Mouse (Mus musculus) liver, embryonic 12.5 days (tissue): ENCODE data around the gene Ccr1l1. TPM values are rescaled to one million over a fixed set of nuclear protein-coding genes. Genes with fewer than 3 reads are reported as not detected.

Experiments
- ATAC-seq: fragments of 200-750 bp; cut with Nextera tagmentation; 2 replicates; pipeline ENCODE4 v1.8.0; 2017; ENCODE audit warnings: moderate number of reproducible peaks, mild to moderate bottlenecking, moderate library complexity
- H3K27ac ChIP-seq: fragments of 300-500 bp; sonication (generic); 2 replicates; pipeline ENCODE4 v1.5.1; 2016; ENCODE audit warnings: mild to moderate bottlenecking
- H3K27me3 ChIP-seq: fragments of 300-500 bp; sonication (generic); replicated peaks from 2 replicates; pipeline ENCODE4 v1.6.1; 2016; ENCODE audit warnings: mild to moderate bottlenecking, moderate library complexity
- H3K36me3 ChIP-seq: fragments of 300-500 bp; sonication (generic); 2 replicates; pipeline ENCODE4 v1.6.1; 2016; ENCODE audit warnings: mild to moderate bottlenecking, moderate library complexity
- H3K4me1 ChIP-seq: fragments of 300-500 bp; sonication (generic); 2 replicates; pipeline ENCODE4 v1.6.1; 2016
- H3K4me2 ChIP-seq: fragments of 300-500 bp; sonication (generic); 2 replicates; pipeline ENCODE4 v1.6.1; 2016; ENCODE audit warnings: mild to moderate bottlenecking, moderate library complexity
- H3K4me3 ChIP-seq: fragments of 300-500 bp; sonication (generic); 2 replicates; pipeline ENCODE4 v1.5.1; 2016; ENCODE audit warnings: mild to moderate bottlenecking, moderate library complexity
- H3K9ac ChIP-seq: fragments of 300-500 bp; sonication (generic); 2 replicates; pipeline ENCODE4 v1.6.1; 2016; ENCODE audit warnings: mild to moderate bottlenecking, moderate library complexity
- H3K9me3 ChIP-seq: fragments of 300-500 bp; sonication (generic); replicated peaks from 2 replicates; pipeline ENCODE4 v1.6.1; 2016; ENCODE audit warnings: mild to moderate bottlenecking, moderate library complexity
- WGBS: fragments of 180-500 bp; shearing (Covaris S2); methylation state at CpG from one replicate; pipeline ENCODE4 v1.1.7; 2016; ENCODE audit not compliant: insufficient replicate concordance; 5-methylcytosine and 5-hydroxymethylcytosine counted together
- polyA plus RNA-seq: library from polyadenylated mRNA; unstranded; fragments of >200 nt; fragmentation: Nextera tagmentation; extraction: Ambion mirVana; gene quantifications from 2 replicates; pipeline ENCODE4 v1.2.1, GENCODE M21; 2016

Gene Ccr1l1
- not detected in 2 replicates for polyA plus RNA-seq

GRCm38 (mm10) chr9:123978308-123978707, at the start of gene Ccr1l1:
TSS of gene Ccr1l1 (minus strand) at chr9:123978408.
- ATAC-seq = no peak
- Histone ChIP-seq H3K4me2 (no peak within 1 kb of the TSS), H3K9ac (no peak within 1 kb of the TSS), H3K36me3 (no peaks in the 10 kb centered on the region), H3K27me3 (no peaks in the 10 kb centered on the region), H3K9me3 (no peaks in the 10 kb centered on the region), H3K4me3 (no peak within 1 kb of the TSS), H3K4me1 (peaks cover 22% of the 10 kb centered on the region), H3K27ac (no peak within 1 kb of the TSS)
- 77% methylated on average over 1 of the region's 1 CpGs for WGBS

- peaks cover 3% of the 10 kb centered on the region; the same call in 1 of the 2 replicates for H3K27me3 ChIP-seq
- no peaks in the 10 kb centered on the region for H3K4me1 ChIP-seq
- no peak for ATAC-seq
- H3K4me3 ChIP-seq = no peak within 1 kb of the TSS
- 70% methylated on average over 1 of the region's 1 CpGs for WGBS
- no peaks in the 10 kb centered on the region for H3K9me3 ChIP-seq
- H3K9ac ChIP-seq = no peak within 1 kb of the TSS
- no peaks in the 10 kb centered on the region for H3K36me3 ChIP-seq
- no peak within 1 kb of the TSS for H3K4me2 ChIP-seq
- no peak within 1 kb of the TSS for H3K27ac ChIP-seq
Measured at GRCm38 (mm10) chr9:124021672-124022071, 43.5 kb upstream of the Ccr1l1 start, which contains the start of gene Ccr3. TSS of gene Ccr3 (plus strand) at chr9:124021972.

GRCm38 (mm10) chr9:124019887-124020286, 41.7 kb upstream of the Ccr1l1 start:
- Histone ChIP-seq H3K36me3 (no peaks in the 10 kb centered on the region), H3K4me3 (no peak overlapping the region), H3K4me2 (no peak overlapping the region), H3K27me3 (peaks cover 3% of the 10 kb centered on the region; the same call in 1 of the 2 replicates), H3K27ac (no peak overlapping the region), H3K9me3 (no peaks in the 10 kb centered on the region), H3K9ac (no peak overlapping the region), H3K4me1 (peaks cover 9% of the 10 kb centered on the region)
- no peak for ATAC-seq
- WGBS = 68% methylated on average over 3 of the region's 3 CpGs

GRCm38 (mm10) chr9:124016048-124016447, 37.8 kb upstream of the Ccr1l1 start:
- WGBS = 19% methylated on average over 2 of the region's 2 CpGs
- Histone ChIP-seq H3K4me3 (no peak overlapping the region), H3K36me3 (no peaks in the 10 kb centered on the region), H3K9ac (no peak overlapping the region), H3K4me1 (peaks cover 9% of the 10 kb centered on the region), H3K9me3 (no peaks in the 10 kb centered on the region), H3K27me3 (peaks cover 13% of the 10 kb centered on the region; the same call in 1 of the 2 replicates), H3K27ac (no peak overlapping the region), H3K4me2 (no peak overlapping the region)
- ATAC-seq = peak; percentile 60

GRCm38 (mm10) chr9:124014985-124015652, 36.9 kb upstream of the Ccr1l1 start:
- no peaks in the 10 kb centered on the region for H3K9me3 ChIP-seq
- WGBS = 55% methylated on average over 2 of the region's 2 CpGs
- no peaks in the 10 kb centered on the region for H3K36me3 ChIP-seq
- H3K4me3 ChIP-seq = no peak overlapping the region
- H3K9ac ChIP-seq = no peak overlapping the region
- ATAC-seq = peak; percentile 52; the same call in 1 of the 2 replicates
- peaks cover 13% of the 10 kb centered on the region; the same call in 1 of the 2 replicates for H3K27me3 ChIP-seq
- peaks cover 9% of the 10 kb centered on the region for H3K4me1 ChIP-seq
- H3K4me2 ChIP-seq = no peak overlapping the region
- H3K27ac ChIP-seq = no peak overlapping the region

GRCm38 (mm10) chr9:124013270-124013669, 35.1 kb upstream of the Ccr1l1 start:
- no peak for ATAC-seq
- H3K9me3 ChIP-seq = no peaks in the 10 kb centered on the region
- 52% methylated on average over 3 of the region's 3 CpGs for WGBS

GRCm38 (mm10) chr9:124012691-124013090, 34.5 kb upstream of the Ccr1l1 start:
- Histone ChIP-seq H3K4me1 (peaks cover 9% of the 10 kb centered on the region), H3K27ac (no peak overlapping the region), H3K4me2 (no peak overlapping the region), H3K9ac (no peak overlapping the region), H3K4me3 (no peak overlapping the region), H3K9me3 (no peaks in the 10 kb centered on the region), H3K36me3 (no peaks in the 10 kb centered on the region), H3K27me3 (peaks cover 10% of the 10 kb centered on the region; the same call in 1 of the 2 replicates)
- no peak for ATAC-seq
- 49% methylated on average over 2 of the region's 2 CpGs for WGBS

More at GRCm38 (mm10) chr9:124013270-124013669, 35.1 kb upstream of the Ccr1l1 start:
- Histone ChIP-seq H3K36me3 (no peaks in the 10 kb centered on the region), H3K9ac (no peak overlapping the region), H3K27ac (no peak overlapping the region), H3K4me3 (no peak overlapping the region), H3K4me2 (no peak overlapping the region), H3K27me3 (peaks cover 10% of the 10 kb centered on the region; the same call in 1 of the 2 replicates), H3K4me1 (peaks cover 9% of the 10 kb centered on the region)

GRCm38 (mm10) chr9:123999784-124000183, 21.6 kb upstream of the Ccr1l1 start:
- H3K36me3 ChIP-seq = no peaks in the 10 kb centered on the region
- H3K9ac ChIP-seq = no peak overlapping the region
- H3K4me3 ChIP-seq = no peak overlapping the region
- no peaks in the 10 kb centered on the region for H3K9me3 ChIP-seq
- no peak overlapping the region for H3K27ac ChIP-seq
- no peaks in the 10 kb centered on the region for H3K27me3 ChIP-seq
- WGBS = 62% methylated on average over 2 of the region's 2 CpGs
- no peak overlapping the region for H3K4me2 ChIP-seq
- peaks cover 20% of the 10 kb centered on the region for H3K4me1 ChIP-seq
- no peak for ATAC-seq

GRCm38 (mm10) chr9:123997719-123998118, 19.5 kb upstream of the Ccr1l1 start:
- no peak overlapping the region for H3K4me2 ChIP-seq
- H3K27ac ChIP-seq = 0 out of 2 replicates have a peak overlapping the region, but pooled peaks have one; percentile 14
- no peak overlapping the region for H3K4me3 ChIP-seq
- H3K27me3 ChIP-seq = no peaks in the 10 kb centered on the region
- no peaks in the 10 kb centered on the region for H3K9me3 ChIP-seq
- peaks cover 20% of the 10 kb centered on the region for H3K4me1 ChIP-seq
- no peak overlapping the region for H3K9ac ChIP-seq
- 24% methylated on average over 3 of the region's 3 CpGs for WGBS
- 0 out of 2 replicates have a peak, but pooled peaks have one; percentile 49 for ATAC-seq
- no peaks in the 10 kb centered on the region for H3K36me3 ChIP-seq

- Histone ChIP-seq H3K4me2 (0 out of 2 replicates have a peak overlapping the region, but pooled peaks have one; percentile 6), H3K9ac (no peak overlapping the region), H3K9me3 (no peaks in the 10 kb centered on the region), H3K4me3 (no peak overlapping the region), H3K27me3 (no peaks in the 10 kb centered on the region), H3K4me1 (peaks cover 34% of the 10 kb centered on the region), H3K27ac (no peak overlapping the region), H3K36me3 (no peaks in the 10 kb centered on the region)
- peak; percentile 51; the same call in 1 of the 2 replicates for ATAC-seq
- WGBS = 7% methylated on average over 1 of the region's 1 CpGs
Measured at GRCm38 (mm10) chr9:123991312-123991906, 13.2 kb upstream of the Ccr1l1 start.

GRCm38 (mm10) chr9:123989671-123990070, 11.5 kb upstream of the Ccr1l1 start:
- Histone ChIP-seq H3K4me2 (no peak overlapping the region), H3K27me3 (no peaks in the 10 kb centered on the region), H3K27ac (peak overlapping the region; percentile 11; the same call in 1 of the 2 replicates), H3K9me3 (no peaks in the 10 kb centered on the region), H3K4me3 (no peak overlapping the region), H3K36me3 (no peaks in the 10 kb centered on the region), H3K4me1 (peaks cover 44% of the 10 kb centered on the region), H3K9ac (no peak overlapping the region)
- no peak for ATAC-seq
- 40% methylated on average over 3 of the region's 3 CpGs for WGBS

GRCm38 (mm10) chr9:123986217-123986616, 8.0 kb upstream of the Ccr1l1 start:
- H3K4me3 ChIP-seq = no peak overlapping the region
- peak; percentile 66 for ATAC-seq
- no peak overlapping the region for H3K4me2 ChIP-seq
- H3K9me3 ChIP-seq = no peaks in the 10 kb centered on the region
- 20% methylated on average over 2 of the region's 2 CpGs for WGBS
- H3K9ac ChIP-seq = no peak overlapping the region
- no peaks in the 10 kb centered on the region for H3K36me3 ChIP-seq
- H3K4me1 ChIP-seq = peaks cover 64% of the 10 kb centered on the region
- H3K27me3 ChIP-seq = no peaks in the 10 kb centered on the region
- H3K27ac ChIP-seq = no peak overlapping the region
